Mouse (Mus musculus) heart, adult 8-10 months (tissue): ENCODE data around the gene Rbm28. TPM values are rescaled to one million over a fixed set of nuclear protein-coding genes. Genes with fewer than 3 reads are reported as not detected.

Experiments used
- DNase-seq: peaks from one replicate; pipeline ENCODE4 v3.0.0; 2022; ENCODE audit warnings: low spot score
- total RNA-seq, 4 experiments: library from RNA; stranded (reverse); gene quantifications; 2 replicates each; pipeline ENCODE4 v1.2.4; 2022

Gene Rbm28
- total RNA-seq, 4 experiments from 2014 or later, result 15.1 to 19.7 (median 18.9) TPM

GRCm38 (mm10) chr6:29145456-29146307, 19.1 kb downstream of the Rbm28 start:
- DNase-seq, result no peak

- no peak for DNase-seq
Measured at GRCm38 (mm10) chr6:29144971-29145370, 19.8 kb downstream of the Rbm28 start.

- DNase-seq, result peak; percentile 46
Measured at GRCm38 (mm10) chr6:29143608-29144007, 21.2 kb downstream of the Rbm28 start.

DNA sequence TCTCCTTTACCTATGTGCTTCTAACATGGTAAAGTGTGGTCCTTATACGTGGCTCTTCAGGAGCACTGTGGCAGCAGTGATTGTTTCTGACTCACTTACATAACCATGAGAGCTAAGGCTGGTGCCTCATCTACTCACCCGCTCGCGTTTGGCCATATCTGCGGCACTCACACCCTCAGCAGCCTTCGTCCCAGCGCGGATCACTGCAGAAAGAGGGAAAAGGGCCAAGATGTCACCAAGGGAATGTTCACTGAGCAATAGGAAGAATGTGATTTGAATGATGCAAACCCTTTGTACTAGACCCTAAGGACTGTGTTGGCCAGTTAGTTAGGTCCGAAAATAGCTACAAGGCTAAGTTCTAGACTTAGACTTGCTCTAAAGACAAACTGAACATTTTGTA, 27.4 kb downstream of the Rbm28 start:
- no peak for DNase-seq

DNA sequence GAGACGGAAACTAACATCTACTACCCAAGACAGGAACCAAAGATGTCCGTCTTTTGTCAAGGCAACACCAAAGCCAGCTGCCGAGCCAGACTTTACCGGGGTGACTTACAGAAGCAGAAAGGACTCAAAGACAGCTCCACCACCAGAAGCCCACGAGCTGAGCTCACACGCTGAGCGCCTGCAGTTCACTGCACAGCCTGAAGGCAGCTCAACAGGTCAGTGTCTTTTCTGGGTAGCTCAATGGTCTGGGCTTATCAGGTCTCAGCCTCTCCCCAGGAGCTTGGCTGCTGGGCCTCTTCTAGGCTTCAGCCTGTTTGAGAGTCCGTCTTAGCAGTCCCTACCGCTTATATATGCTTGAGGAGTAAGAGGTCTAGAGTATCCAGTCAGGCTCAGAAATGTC, 31.7 kb downstream of the Rbm28 start:
- DNase-seq, result no peak

DNA sequence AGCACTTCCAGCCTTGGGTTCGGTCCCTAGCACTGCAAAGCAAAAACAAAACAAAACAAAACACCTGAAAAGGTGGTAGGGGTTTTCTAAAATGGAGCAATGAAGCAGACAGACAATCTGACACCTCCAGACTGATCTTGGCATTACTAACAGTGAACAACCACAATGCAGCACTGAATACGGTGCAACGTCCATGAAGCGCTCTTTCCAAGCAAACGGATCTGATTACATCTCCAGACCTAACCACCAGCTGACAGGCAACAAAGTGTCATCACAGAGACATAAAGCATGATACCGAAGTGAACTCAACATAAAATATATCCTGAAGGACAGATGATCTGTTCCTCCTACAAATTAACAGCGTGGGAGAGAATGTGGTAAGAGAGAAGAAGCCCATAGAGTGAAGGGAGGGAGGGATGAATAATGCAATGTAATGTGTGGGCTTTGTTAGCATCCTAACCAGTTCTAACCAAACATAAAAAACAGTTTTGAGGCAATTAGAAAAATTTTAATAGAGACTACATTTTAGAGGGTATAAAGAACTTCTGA, 37.9 kb downstream of the Rbm28 start:
- DNase-seq, result no peak

GRCm38 (mm10) chr6:29119990-29120389, 44.8 kb downstream of the Rbm28 start:
- no peak for DNase-seq

DNA sequence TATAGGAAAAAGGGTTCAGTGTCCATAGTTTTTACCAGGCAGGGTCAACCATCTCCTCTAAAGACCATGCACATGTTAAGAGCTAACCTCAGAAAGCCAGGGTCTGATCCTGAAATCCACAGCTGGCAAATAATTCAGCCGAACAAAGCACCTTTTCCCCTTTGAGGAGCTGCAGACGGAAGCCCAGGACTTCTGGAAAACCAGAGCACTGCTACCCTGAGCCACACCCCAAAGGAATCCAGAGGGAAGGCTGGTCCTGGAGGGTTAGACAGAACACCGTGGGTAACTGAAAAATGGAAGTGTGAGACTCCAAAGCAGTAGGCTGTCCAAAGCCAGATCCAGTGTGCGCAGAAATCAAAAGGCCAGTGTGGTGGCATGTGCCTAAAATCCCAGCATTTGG, 45.8 kb downstream of the Rbm28 start:
- DNase-seq, result no peak

- no peak for DNase-seq
Measured at GRCm38 (mm10) chr6:29118231-29118630, 46.6 kb downstream of the Rbm28 start.

- peak; percentile 83 for DNase-seq
Measured at GRCm38 (mm10) chr6:29117417-29118104, 47.2 kb downstream of the Rbm28 start.

DNA sequence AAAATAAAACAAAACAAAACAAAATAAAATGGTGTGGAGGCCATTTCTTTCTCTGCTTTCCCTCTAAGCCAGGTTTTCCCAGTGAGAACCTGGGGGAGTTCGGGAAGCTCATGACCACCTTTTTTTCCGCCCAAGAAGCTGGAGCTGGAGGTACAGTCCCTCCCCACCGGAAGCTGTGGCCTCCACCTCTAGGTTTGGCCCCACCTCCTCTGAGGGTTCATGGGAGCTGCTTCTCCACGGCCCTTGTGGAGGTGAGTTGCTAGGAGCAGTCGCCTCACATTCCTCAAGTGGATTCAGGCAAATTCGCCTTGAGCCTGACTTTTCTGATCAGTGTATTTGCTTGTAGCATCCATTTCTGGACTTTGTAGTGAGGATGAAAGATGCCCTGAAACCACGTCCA, 49.0 kb downstream of the Rbm28 start:
- no peak for DNase-seq

DNA sequence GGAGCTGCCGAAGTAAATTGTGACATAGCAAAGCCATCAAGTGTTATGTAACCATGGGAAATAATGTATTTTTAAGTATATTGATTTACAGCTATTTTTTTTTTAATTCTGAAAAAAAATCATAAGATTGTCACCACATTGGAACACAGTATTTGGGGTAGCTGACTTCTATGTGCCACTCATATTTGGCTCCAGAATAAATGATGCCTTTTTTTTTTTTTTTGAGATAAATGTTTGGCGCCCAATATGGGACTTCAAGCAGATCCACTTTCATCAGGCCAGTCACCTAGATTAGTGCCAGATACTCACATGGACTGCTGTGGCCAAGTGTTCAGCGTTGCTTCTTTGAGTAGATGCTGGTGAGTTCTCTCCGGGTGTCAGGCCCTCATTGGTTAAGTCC, 53.3 kb downstream of the Rbm28 start:
- no peak for DNase-seq

DNA sequence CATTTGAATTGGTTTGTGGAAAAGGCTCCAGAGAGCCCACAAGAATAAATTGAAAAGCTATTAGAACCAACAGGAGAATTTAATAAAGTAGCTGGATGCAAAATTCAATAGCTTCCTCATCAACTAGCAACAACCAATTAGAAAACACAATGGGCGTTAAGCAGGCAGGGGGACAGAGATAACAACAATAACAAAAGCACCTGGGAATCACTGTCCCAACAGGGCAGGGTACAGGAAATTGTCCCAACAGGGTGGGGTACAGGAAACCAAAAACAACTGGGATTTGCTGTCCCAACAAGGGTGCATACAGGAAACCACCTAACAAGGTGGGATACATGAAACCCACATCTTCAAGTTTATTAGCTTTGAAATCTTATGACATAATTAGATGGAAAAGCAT, 56.4 kb downstream of the Rbm28 start:
- peak; percentile 48 for DNase-seq

GRCm38 (mm10) chr6:29101248-29101864, 63.5 kb downstream of the Rbm28 start:
- no peak for DNase-seq

DNA sequence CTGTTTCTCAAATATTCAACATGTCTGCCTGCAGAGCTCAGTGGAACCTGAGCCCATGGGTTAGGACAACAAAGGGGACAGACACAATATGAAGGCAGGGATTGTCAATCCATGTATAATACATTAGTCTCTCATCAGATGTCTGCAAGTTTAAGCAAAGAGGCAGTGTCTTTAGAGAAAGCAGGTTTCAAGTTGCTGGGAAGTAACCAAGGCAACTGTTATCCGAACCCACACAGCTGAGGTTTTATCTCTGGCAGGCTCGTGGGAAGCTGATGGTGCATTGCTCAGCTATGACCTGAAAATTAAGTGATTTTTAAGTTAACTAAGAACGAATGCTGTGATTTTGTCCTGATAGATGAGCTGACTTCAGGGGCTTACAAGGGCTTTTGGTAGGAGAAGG, 64.4 kb downstream of the Rbm28 start:
- no peak for DNase-seq

GRCm38 (mm10) chr6:29099536-29100170, 65.2 kb downstream of the Rbm28 start:
- no peak for DNase-seq

- no peak for DNase-seq
Measured at GRCm38 (mm10) chr6:29092904-29093303, 71.9 kb downstream of the Rbm28 start.

- no peak for DNase-seq
Measured at GRCm38 (mm10) chr6:29092234-29092633, 72.6 kb downstream of the Rbm28 start.

- peak; percentile 90 for DNase-seq
Measured at GRCm38 (mm10) chr6:29087921-29088709, 76.7 kb downstream of the Rbm28 start.

DNA sequence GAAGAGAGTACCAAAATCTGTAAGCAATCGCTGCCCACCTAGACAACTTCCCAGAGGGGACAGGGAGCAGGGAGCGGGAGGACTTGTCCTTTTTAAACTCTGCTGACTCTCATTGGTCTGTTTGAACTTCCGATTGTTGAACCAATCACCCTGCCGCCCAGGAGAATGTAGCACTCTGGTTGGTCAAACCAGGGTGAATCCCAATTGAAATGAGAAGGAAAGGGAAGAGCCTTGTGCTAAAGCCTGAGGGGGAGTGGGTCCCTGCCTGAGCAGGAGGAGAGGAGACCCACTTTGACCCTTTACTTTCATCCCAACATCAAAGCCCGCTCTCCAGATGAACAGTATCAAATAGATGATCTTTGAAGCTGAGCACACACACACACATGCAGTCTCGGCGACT, 80.4 kb downstream of the Rbm28 start:
- DNase-seq, result no peak

- no peak for DNase-seq
Measured at GRCm38 (mm10) chr6:29082776-29083354, 81.9 kb downstream of the Rbm28 start.
